Mouse (Mus musculus) liver, postnatal 0 days (tissue): ENCODE measurements around the gene Slc29a1.

Experiments
- CTCF ChIP-seq: sonication (generic); IDR thresholded peaks from 2 replicates; pipeline ENCODE4 v1.5.1; 2016; ENCODE audit warnings: antibody characterized with exemption, low read depth
- EP300 ChIP-seq: IDR thresholded peaks from 2 replicates; pipeline ENCODE4 v1.6.1; 2016; ENCODE audit warnings: antibody characterized with exemption, low read depth, mild to moderate bottlenecking

GRCm38 (mm10) chr17:45628160-45628559, 28.8 kb upstream of the Slc29a1 start:
- TF ChIP-seq CTCF (no peak), EP300 (no peak)
